Mouse (Mus musculus): ENCODE results near the gene Nod1. TPM values are rescaled to one million over a fixed set of nuclear protein-coding genes. Genes with fewer than 3 reads are reported as not detected.

Gene Nod1
- 38.4 TPM for polyA plus RNA-seq (2017; shearing (Covaris generic))

GRCm38 (mm10) chr6:54972111-54972928 is at the start of gene Nod1:
Gene Nod1, minus strand, starts transcription at chr6:54972612.

GRCm38 (mm10) chr6:54992734-54993260 is 20.4 kb upstream of the Nod1 start, which contains the start of gene Ggct:
Gene Ggct, minus strand, starts transcription at chr6:54992950.

Other genes starting within 250 kb of the Nod1 start
- gene Znrf2, start 155.7 kb downstream of the Nod1 start, polyA plus RNA-seq (2017; shearing (Covaris generic)) = 141 TPM
- 14.8 TPM for gene Ggct, start 20.3 kb upstream of the Nod1 start, polyA plus RNA-seq (2017; shearing (Covaris generic))
- 91.7 TPM for gene Gars, start 65.4 kb upstream of the Nod1 start, polyA plus RNA-seq (2017; shearing (Covaris generic))
- not detected for gene Crhr2, start 160.4 kb upstream of the Nod1 start, polyA plus RNA-seq (2017; shearing (Covaris generic))
- gene Inmt, start 202.4 kb upstream of the Nod1 start, polyA plus RNA-seq (2017; shearing (Covaris generic)) = not detected
- gene Mindy4, start 230.8 kb upstream of the Nod1 start, polyA plus RNA-seq (2017; shearing (Covaris generic)) = not detected

Data from effector memory CD4-positive, alpha-beta T cell, adult 5 months (primary cell).